9 mouse cellular contexts compared by ENCODE assay signal in genomic region chr11:120225256-120226195, GRCm38 (mm10). TPM values are rescaled to one million over a fixed set of nuclear protein-coding genes. Genes with fewer than 3 reads are reported as not detected.
DNase-seq lines count a peak whose midpoint lies in the region; ATAC-seq lines count a peak whose summit lies in the region.
"Had no signal": no experiment of that assay in that cellular context is flagged by ENCODE, and none has a peak within 500 bp of the region (broad histone marks: within the 10 kb centered on the region; RNA-seq: fewer than 3 reads in every experiment).

No protein-coding gene starts in this region.

- H3K4me3 ChIP-seq in forebrain, embryonic 14.5 days (ENCODE audit: low read depth, low read length): peak overlapping the region; percentile 8; the same call in 1 of the 2 replicates
- H3K4me3 ChIP-seq: erythroblast, embryonic 14.5 days had no signal

- H3K4me1 ChIP-seq in forebrain, embryonic 14.5 days (ENCODE audit: control insufficient read depth, insufficient read depth, low read length): peaks cover 58% of the 10 kb centered on the region

- no peak for ATAC-seq in cerebellum, adult (ENCODE audit: insufficient number of reproducible peaks, low FRiP score, low TSS enrichment)
- no peak for ATAC-seq in forebrain, embryonic 14.5 days
- peak; percentile 17 for ATAC-seq in megakaryocyte progenitor cell, adult 5-6 weeks (replicated peaks; ENCODE audit: poor library complexity)
- no peak for ATAC-seq in frontal cortex, adult (ENCODE audit: low TSS enrichment)

- H3K27me3 ChIP-seq in forebrain, embryonic 14.5 days (replicated peaks; ENCODE audit: control insufficient read depth, insufficient read depth, low read length): no peaks in the 10 kb centered on the region; the same call in 1 of the 2 replicates

- H3K4me2 ChIP-seq in forebrain, embryonic 14.5 days (ENCODE audit: low read length): peak overlapping the region; percentile 48

- H3K36me3 ChIP-seq in forebrain, embryonic 14.5 days (ENCODE audit: control insufficient read depth, insufficient read depth, low read length): no peaks in the 10 kb centered on the region

- H3K9ac ChIP-seq in forebrain, embryonic 14.5 days (ENCODE audit: low read length): peak overlapping the region; percentile 47

- no peak overlapping the region for H3K27ac ChIP-seq in forebrain, embryonic 14.5 days (ENCODE audit: low read depth, low read length)

- DNase-seq in cerebellum, adult 11 months: peak; percentile 22
- peak; percentile 67 for DNase-seq in adrenal gland, postnatal 25 days
- DNase-seq in forebrain, embryonic 14.5 days (ENCODE audit: low spot score): peak; percentile 44
- DNase-seq in kidney, adult 8-10 months: peak; percentile 48 to 59
- no peak for DNase-seq in gastrocnemius, postnatal 10 days

- WGBS in forebrain, embryonic 14.5 days: 14% methylated on average over 33 of the region's 36 CpGs

- H3K9me3 ChIP-seq in forebrain, embryonic 14.5 days (replicated peaks; ENCODE audit: control insufficient read depth, low read length): no peaks in the 10 kb centered on the region

RNA-seq across cellular contexts. Expression of gene Bahcc1, which starts 7.2 kb away (rescaled TPM):
- total RNA-seq in adrenal gland, postnatal 25 days (2021): 23.8 and 25.8 TPM in 2 replicates
- polyA plus RNA-seq in forebrain, embryonic 14.5 days (2014; fragmentation: Nextera tagmentation; extraction: Ambion mirVana): 12.6 and 14.5 TPM in 2 replicates
- total RNA-seq in megakaryocyte progenitor cell, adult 5-6 weeks (2015): 12.1 and 17.2 TPM in 2 replicates
- 3.9 and 5.4 TPM in 2 replicates for total RNA-seq in megakaryocyte progenitor cell, adult 5-6 weeks (2017)
- 10 to 100 TPM in 1 of 2 experiments, 1 to 10 TPM in 1; 6.4 to 10.5 TPM for total RNA-seq in gastrocnemius, postnatal 10 days (2021)
